Mouse (Mus musculus): Measurements from ENCODE around the gene Fam83f. TPM values are rescaled to one million over a fixed set of nuclear protein-coding genes. Genes with fewer than 3 reads are reported as not detected.

The Fam83f gene
- polyA plus RNA-seq, 1 experiment from 2014 or later, result 0.19 TPM

DNA sequence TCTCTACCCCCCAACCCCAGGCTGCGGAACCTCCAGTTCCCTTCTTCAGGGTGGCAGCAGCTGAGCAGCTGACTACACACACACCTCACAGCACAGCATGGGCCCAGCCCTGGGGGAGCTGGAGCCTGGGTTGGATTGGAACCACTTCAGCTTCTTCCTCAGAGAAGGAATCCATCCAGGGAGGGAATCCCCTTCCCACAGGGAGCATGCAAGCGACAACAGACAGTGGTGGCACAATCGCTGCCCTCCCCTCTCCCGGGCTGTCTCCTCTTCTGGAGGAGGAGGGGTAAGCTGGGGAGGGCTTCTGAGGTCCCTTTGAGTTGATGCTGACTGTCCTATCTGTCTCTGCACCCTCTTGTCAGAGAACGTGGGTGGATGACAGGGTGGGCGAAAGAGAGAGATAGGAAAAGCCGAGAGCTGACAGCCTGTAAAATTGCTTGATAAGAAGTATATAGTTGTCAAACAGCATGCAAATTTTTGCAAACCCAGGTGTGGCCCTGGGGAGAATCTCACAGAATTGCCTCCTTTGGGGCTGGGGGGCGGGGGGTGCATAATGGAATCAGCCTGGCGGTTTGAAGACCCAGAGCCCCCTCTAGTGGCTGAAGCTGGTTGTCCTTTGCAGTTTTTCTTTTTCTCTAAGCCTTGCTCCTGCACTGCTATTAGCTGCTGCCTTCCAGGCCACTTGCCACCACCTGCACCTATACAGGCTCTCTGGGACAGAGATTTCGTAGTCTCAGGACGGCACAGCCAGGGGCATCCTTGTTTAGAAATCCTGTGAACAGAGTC lies 22.7 kb downstream of the Fam83f start:
- 11% methylated on average over 11 of the region's 11 CpGs for WGBS (ENCODE audit: insufficient replicate concordance)

DNA sequence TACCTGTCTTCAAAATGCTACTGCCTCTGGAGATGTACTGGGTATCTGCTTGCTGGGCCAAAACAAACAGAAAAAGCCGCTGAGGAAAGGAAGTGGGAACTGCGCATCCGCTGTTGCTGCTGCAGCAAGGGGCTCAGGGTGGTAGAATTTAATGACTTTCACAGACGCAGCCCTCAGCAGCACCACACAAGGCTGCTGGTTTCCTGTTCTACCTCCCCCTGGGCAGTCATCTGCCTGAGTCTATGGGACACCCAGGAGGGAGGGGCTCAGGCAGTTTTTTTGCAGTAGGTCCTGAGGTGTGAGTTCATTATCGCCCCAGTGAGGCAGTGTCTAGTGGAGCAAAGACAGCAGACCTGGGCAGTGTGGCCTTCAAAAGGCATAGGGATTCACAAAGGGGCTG lies 25.9 kb downstream of the Fam83f start:
- no peak overlapping the region; the same call in 1 of the 2 replicates for H3K9ac ChIP-seq (ENCODE audit: low read depth, low read length)
- no peak for ATAC-seq (replicated peaks; ENCODE audit: insufficient number of reproducible peaks, low FRiP score, low TSS enrichment)
- 35% methylated on average over 5 of the region's 5 CpGs for WGBS (ENCODE audit: insufficient replicate concordance)
- no peaks in the 10 kb centered on the region for H3K36me3 ChIP-seq (ENCODE audit: control insufficient read depth, insufficient read depth, low read length)
- H3K27me3 ChIP-seq (ENCODE audit: control insufficient read depth, insufficient read depth, low read length), result peaks cover 16% of the 10 kb centered on the region
- H3K9me3 ChIP-seq (replicated peaks; ENCODE audit: control insufficient read depth, low read length), result no peaks in the 10 kb centered on the region
- no peak overlapping the region for H3K27ac ChIP-seq (ENCODE audit: low read depth, low read length)
- H3K4me1 ChIP-seq (ENCODE audit: control insufficient read depth, insufficient read depth, low read length), result peaks cover 4% of the 10 kb centered on the region; the same call in 1 of the 2 replicates
- no peak overlapping the region for H3K4me2 ChIP-seq
- H3K4me3 ChIP-seq (ENCODE audit: low read depth, low read length), result no peak overlapping the region

More for the DNA sequence above, 22.7 kb downstream of the Fam83f start:
- Histone ChIP-seq H3K4me3 (ENCODE audit: low read depth, low read length) (no peak overlapping the region), H3K27ac (ENCODE audit: low read depth, low read length) (no peak overlapping the region), H3K36me3 (ENCODE audit: control insufficient read depth, insufficient read depth, low read length) (no peaks in the 10 kb centered on the region), H3K9me3 (replicated peaks; ENCODE audit: control insufficient read depth, low read length) (no peaks in the 10 kb centered on the region), H3K9ac (ENCODE audit: low read depth, low read length) (no peak overlapping the region), H3K27me3 (ENCODE audit: control insufficient read depth, insufficient read depth, low read length) (peaks cover 34% of the 10 kb centered on the region), H3K4me2 (peak overlapping the region; percentile 45), H3K4me1 (ENCODE audit: control insufficient read depth, insufficient read depth, low read length) (peaks cover 4% of the 10 kb centered on the region; the same call in 1 of the 2 replicates)
- ATAC-seq (replicated peaks; ENCODE audit: insufficient number of reproducible peaks, low FRiP score, low TSS enrichment), result no peak

DNA sequence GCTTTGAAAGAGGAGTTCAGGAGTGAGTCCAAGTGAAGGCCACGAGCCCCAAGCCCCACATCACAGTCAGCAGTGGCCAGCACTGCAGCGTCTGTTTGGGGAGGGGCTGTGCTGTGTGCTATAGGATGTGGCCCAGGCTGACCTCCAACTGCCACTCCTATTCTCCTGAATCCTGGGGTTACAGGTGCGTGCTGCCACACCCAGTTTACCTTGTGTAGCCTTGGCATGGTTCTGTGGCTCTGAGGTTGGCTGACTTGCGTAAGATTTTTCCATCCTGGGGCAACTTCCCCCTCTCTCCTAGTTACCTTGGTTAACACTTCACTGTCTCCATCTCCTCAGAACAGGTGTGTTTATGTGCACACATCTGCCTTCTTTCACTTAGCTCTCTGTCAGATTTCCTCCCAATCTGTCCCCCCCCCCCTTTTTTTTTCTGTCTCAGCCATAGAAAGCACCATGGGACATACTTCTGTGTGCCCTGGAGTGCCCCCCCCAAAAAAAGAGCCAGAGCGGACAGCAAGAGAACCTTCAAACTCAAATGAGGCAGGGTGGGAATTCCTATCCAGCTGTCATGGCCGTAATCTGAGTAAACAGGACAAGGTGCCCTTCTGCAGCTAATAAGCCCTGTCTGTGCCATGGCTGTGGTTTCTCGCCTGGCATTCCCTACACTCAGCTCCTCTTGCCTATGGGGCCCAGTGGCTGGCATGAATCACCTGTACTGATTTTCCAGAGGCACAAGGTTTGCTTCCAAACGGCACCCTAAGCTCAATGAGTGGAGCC lies 30.0 kb downstream of the Fam83f start:
- ATAC-seq (replicated peaks; ENCODE audit: insufficient number of reproducible peaks, low FRiP score, low TSS enrichment), result no peak
- no peak overlapping the region for H3K4me3 ChIP-seq (ENCODE audit: low read depth, low read length)
- H3K9me3 ChIP-seq (replicated peaks; ENCODE audit: control insufficient read depth, low read length), result no peaks in the 10 kb centered on the region
- H3K27ac ChIP-seq (ENCODE audit: low read depth, low read length), result no peak overlapping the region
- peaks cover 8% of the 10 kb centered on the region for H3K4me1 ChIP-seq (ENCODE audit: control insufficient read depth, insufficient read depth, low read length)
- H3K27me3 ChIP-seq (ENCODE audit: control insufficient read depth, insufficient read depth, low read length), result 0 out of 2 replicates have a peak, but pooled peaks cover 2% of the 10 kb centered on the region
- no peaks in the 10 kb centered on the region for H3K36me3 ChIP-seq (ENCODE audit: control insufficient read depth, insufficient read depth, low read length)
- no peak overlapping the region for H3K9ac ChIP-seq (ENCODE audit: low read depth, low read length)
- WGBS (ENCODE audit: insufficient replicate concordance), result 70% methylated on average over 8 of the region's 8 CpGs
- no peak overlapping the region for H3K4me2 ChIP-seq

GRCm38 (mm10) chr15:80702910-80703309 lies 31.3 kb downstream of the Fam83f start:
- no peak overlapping the region for H3K9ac ChIP-seq (ENCODE audit: low read depth, low read length)
- no peak overlapping the region for H3K4me2 ChIP-seq
- H3K27me3 ChIP-seq (ENCODE audit: control insufficient read depth, insufficient read depth, low read length), result 0 out of 2 replicates have a peak, but pooled peaks cover 2% of the 10 kb centered on the region
- no peaks in the 10 kb centered on the region for H3K36me3 ChIP-seq (ENCODE audit: control insufficient read depth, insufficient read depth, low read length)
- peaks cover 12% of the 10 kb centered on the region for H3K4me1 ChIP-seq (ENCODE audit: control insufficient read depth, insufficient read depth, low read length)
- 76% methylated on average over 5 of the region's 5 CpGs for WGBS (ENCODE audit: insufficient replicate concordance)
- no peak for ATAC-seq (replicated peaks; ENCODE audit: insufficient number of reproducible peaks, low FRiP score, low TSS enrichment)
- no peaks in the 10 kb centered on the region for H3K9me3 ChIP-seq (replicated peaks; ENCODE audit: control insufficient read depth, low read length)
- H3K4me3 ChIP-seq (ENCODE audit: low read depth, low read length), result no peak overlapping the region
- H3K27ac ChIP-seq (ENCODE audit: low read depth, low read length), result no peak overlapping the region

DNA sequence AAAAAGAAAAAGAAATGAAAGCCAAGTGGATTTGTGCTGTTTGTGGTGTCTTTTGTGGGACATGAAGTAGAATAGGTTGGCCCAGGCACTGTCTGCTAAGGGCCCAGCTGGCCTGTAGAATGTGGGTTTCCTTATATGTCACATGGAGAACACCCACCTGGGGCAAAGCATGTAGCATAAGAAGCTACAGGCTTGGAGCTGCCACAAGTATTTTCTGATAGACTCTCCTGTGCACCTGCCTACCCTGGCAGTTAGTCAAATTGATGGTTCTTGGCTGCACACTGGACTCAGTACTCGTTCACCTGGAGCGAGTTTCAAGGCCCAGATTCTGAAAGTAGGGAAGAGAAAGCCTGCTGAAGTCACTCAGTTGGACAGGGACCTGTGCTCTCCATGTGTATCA lies 31.8 kb downstream of the Fam83f start:
- Histone ChIP-seq H3K27ac (ENCODE audit: low read depth, low read length) (no peak overlapping the region), H3K9me3 (replicated peaks; ENCODE audit: control insufficient read depth, low read length) (no peaks in the 10 kb centered on the region), H3K27me3 (ENCODE audit: control insufficient read depth, insufficient read depth, low read length) (0 out of 2 replicates have a peak, but pooled peaks cover 2% of the 10 kb centered on the region), H3K9ac (ENCODE audit: low read depth, low read length) (no peak overlapping the region), H3K4me3 (ENCODE audit: low read depth, low read length) (no peak overlapping the region), H3K4me1 (ENCODE audit: control insufficient read depth, insufficient read depth, low read length) (peaks cover 12% of the 10 kb centered on the region), H3K36me3 (ENCODE audit: control insufficient read depth, insufficient read depth, low read length) (no peaks in the 10 kb centered on the region), H3K4me2 (no peak overlapping the region)
- no peak for ATAC-seq (replicated peaks; ENCODE audit: insufficient number of reproducible peaks, low FRiP score, low TSS enrichment)
- WGBS (ENCODE audit: insufficient replicate concordance), result 70% methylated on average over 2 of the region's 2 CpGs

DNA sequence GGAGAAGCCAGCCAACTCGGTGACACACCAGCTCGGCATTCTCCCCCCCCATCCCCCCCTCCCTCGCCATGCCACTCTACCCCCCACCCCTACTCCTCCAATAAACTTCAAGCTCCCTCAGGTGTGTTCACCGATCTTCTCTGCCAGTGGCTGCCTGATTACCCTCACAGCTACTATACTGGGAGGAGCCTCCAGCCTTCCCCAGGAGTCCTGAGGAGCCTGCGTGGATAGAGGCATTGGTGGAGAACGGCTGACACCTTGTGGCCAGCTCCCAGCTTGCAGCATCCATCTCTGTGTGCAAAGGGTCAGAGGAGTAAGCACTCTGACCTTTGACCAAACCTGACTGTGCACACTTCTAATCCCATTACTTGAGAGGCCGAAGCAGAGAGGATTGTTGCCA lies 32.6 kb downstream of the Fam83f start:
- H3K4me2 ChIP-seq, result peak overlapping the region; percentile 27; the same call in 1 of the 2 replicates

GRCm38 (mm10) chr15:80705828-80706549 lies 34.3 kb downstream of the Fam83f start:
- WGBS (ENCODE audit: insufficient replicate concordance), result 28% methylated on average over 18 of the region's 18 CpGs
- Histone ChIP-seq H3K9ac (ENCODE audit: low read depth, low read length) (peak overlapping the region; percentile 64; the same call in 1 of the 2 replicates), H3K27ac (ENCODE audit: low read depth, low read length) (peak overlapping the region; percentile 8; the same call in 1 of the 2 replicates), H3K36me3 (ENCODE audit: control insufficient read depth, insufficient read depth, low read length) (no peaks in the 10 kb centered on the region), H3K9me3 (replicated peaks; ENCODE audit: control insufficient read depth, low read length) (no peaks in the 10 kb centered on the region), H3K27me3 (ENCODE audit: control insufficient read depth, insufficient read depth, low read length) (0 out of 2 replicates have a peak, but pooled peaks cover 2% of the 10 kb centered on the region), H3K4me3 (ENCODE audit: low read depth, low read length) (peak overlapping the region; percentile 31), H3K4me1 (ENCODE audit: control insufficient read depth, insufficient read depth, low read length) (peaks cover 12% of the 10 kb centered on the region), H3K4me2 (peak overlapping the region; percentile 69)
- ATAC-seq (replicated peaks; ENCODE audit: insufficient number of reproducible peaks, low FRiP score, low TSS enrichment), result no peak

More for the DNA sequence above, 32.6 kb downstream of the Fam83f start:
- 6% methylated on average over 7 of the region's 7 CpGs for WGBS (ENCODE audit: insufficient replicate concordance)
- H3K27me3 ChIP-seq (ENCODE audit: control insufficient read depth, insufficient read depth, low read length), result 0 out of 2 replicates have a peak, but pooled peaks cover 2% of the 10 kb centered on the region
- H3K27ac ChIP-seq (ENCODE audit: low read depth, low read length), result no peak overlapping the region
- no peak overlapping the region for H3K4me3 ChIP-seq (ENCODE audit: low read depth, low read length)
- H3K4me1 ChIP-seq (ENCODE audit: control insufficient read depth, insufficient read depth, low read length), result peaks cover 12% of the 10 kb centered on the region
- no peak overlapping the region for H3K9ac ChIP-seq (ENCODE audit: low read depth, low read length)
- ATAC-seq (replicated peaks; ENCODE audit: insufficient number of reproducible peaks, low FRiP score, low TSS enrichment), result peak; percentile 56; the same call in 1 of the 2 replicates
- no peaks in the 10 kb centered on the region for H3K9me3 ChIP-seq (replicated peaks; ENCODE audit: control insufficient read depth, low read length)
- H3K36me3 ChIP-seq (ENCODE audit: control insufficient read depth, insufficient read depth, low read length), result no peaks in the 10 kb centered on the region

GRCm38 (mm10) chr15:80706596-80706995 lies 34.9 kb downstream of the Fam83f start:
- peak overlapping the region; percentile 31 for H3K4me3 ChIP-seq (ENCODE audit: low read depth, low read length)
- peak overlapping the region; percentile 8; the same call in 1 of the 2 replicates for H3K27ac ChIP-seq (ENCODE audit: low read depth, low read length)
- no peak for ATAC-seq (replicated peaks; ENCODE audit: insufficient number of reproducible peaks, low FRiP score, low TSS enrichment)
- peak overlapping the region; percentile 69 for H3K4me2 ChIP-seq
- no peaks in the 10 kb centered on the region for H3K9me3 ChIP-seq (replicated peaks; ENCODE audit: control insufficient read depth, low read length)
- WGBS (ENCODE audit: insufficient replicate concordance), result 25% methylated on average over 11 of the region's 11 CpGs
- peak overlapping the region; percentile 64; the same call in 1 of the 2 replicates for H3K9ac ChIP-seq (ENCODE audit: low read depth, low read length)
- peaks cover 12% of the 10 kb centered on the region for H3K4me1 ChIP-seq (ENCODE audit: control insufficient read depth, insufficient read depth, low read length)
- no peaks in the 10 kb centered on the region for H3K36me3 ChIP-seq (ENCODE audit: control insufficient read depth, insufficient read depth, low read length)
- H3K27me3 ChIP-seq (ENCODE audit: control insufficient read depth, insufficient read depth, low read length), result 0 out of 2 replicates have a peak, but pooled peaks cover 2% of the 10 kb centered on the region
